Mouse (Mus musculus): Measurements from ENCODE around the gene Mrps7. TPM values are rescaled to one million over a fixed set of nuclear protein-coding genes. Genes with fewer than 3 reads are reported as not detected.

Gene Mrps7
- total RNA-seq, 2 experiments from 2014 or later = 52.8 to 54.1 TPM

DNA sequence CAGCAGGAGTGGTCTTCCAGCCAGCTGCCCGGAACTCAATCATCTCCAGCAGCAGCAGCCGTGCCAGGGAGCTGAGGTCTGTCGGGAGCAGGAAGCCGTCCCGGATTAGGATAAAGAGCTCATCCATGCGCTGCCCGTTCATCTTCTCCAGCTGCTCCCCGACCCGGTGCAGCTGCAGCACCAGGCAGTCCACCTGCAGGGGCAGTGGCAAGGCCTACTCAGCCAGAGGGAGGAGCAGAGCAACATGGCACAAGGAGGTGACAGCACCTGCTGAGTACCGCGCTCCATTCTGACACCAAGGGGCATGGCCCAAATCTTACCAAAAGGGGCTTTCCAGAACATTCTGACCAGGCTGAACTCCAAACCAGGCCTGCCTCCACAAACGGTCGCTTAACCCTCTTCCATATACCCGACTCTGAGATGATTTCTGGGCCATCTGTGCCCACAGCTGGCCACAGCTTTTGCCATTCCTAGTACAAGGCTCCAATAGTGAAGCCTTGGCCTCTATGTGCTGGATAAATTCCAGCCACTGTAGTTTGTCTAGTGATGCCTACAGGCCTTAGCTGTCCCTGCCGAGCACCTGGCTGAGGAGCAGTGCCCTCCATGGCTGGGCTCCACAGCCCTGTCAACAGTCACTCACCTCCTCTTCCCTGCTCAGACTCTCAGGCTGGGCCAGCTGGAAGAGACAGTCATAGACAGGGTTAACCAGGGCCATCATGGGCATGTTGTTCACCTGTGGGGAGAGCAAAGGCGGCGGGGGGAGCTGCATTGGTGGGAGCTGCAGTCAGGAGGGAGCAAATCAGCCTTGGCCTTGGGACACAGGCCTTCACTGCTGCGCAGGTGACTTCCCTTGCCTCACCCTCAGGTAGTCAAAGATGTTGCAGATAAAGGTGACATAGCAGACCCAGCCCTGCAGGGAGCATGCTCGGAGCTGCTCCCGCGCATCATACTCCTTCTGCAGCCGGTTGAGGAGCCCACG lies 5.0 kb downstream of the Mrps7 start:
- DNase-seq (ENCODE audit: low spot score in 2 of 2) = no peak

DNA sequence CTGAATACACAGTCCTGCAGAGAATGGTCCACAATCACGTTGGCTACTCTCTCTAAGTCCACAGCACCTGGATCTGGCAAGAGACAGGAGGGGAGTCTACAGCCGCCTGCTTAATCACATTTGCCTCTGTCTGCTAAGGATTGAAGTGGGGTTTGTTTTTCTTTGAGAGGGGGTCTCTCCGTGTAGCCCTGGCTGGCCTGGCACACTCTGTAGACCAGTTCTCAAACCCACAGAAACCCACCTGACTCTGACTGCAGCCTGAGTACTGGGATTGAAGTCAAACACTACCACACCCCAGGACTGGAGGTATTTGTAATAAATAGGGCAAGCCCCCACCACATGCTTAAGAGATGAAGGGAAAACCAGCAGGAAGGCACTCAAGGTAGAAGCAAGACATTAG lies 5.9 kb downstream of the Mrps7 start:
- no peak for DNase-seq (ENCODE audit: low spot score in 2 of 2)

DNA sequence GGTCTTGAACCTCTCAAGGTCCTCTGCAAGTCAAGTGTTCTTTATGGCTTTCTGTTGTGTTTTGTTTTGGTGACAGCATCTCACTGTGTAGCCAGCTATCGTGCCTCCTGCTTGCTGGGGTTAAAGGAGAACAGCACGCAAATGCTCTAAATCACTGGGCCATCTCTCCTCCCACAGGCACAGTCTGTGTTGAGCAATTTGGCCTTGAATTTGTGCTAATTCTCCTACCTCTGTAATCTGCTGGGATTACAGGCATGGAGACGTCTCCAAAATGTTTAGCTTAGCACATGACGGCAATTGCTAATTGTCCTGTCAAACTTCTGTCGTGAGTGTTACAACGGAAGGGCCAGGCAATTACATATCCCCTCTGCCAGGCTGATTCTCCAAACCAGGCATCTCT lies 7.4 kb downstream of the Mrps7 start:
- no peak for DNase-seq (ENCODE audit: low spot score in 2 of 2)

DNA sequence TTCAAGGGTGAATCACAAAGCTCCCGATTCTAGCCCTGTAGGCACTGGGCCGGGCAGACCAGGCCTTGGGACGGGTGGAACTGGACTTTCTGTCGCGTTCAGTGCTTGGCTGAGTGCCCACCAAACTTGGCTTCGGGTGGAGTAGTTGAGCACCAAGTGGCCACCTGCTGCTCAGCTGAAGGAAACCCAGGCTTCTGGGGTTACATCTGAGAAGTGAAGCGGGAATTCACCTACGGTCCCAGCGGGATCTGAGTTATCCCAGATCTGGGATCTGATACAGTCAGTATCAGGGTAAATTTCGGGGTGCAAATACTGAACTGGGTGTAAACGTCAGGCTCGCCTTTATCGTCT lies 8.3 kb downstream of the Mrps7 start:
- peak; percentile 55 to 61 for DNase-seq (ENCODE audit: low spot score in 2 of 2)

DNA sequence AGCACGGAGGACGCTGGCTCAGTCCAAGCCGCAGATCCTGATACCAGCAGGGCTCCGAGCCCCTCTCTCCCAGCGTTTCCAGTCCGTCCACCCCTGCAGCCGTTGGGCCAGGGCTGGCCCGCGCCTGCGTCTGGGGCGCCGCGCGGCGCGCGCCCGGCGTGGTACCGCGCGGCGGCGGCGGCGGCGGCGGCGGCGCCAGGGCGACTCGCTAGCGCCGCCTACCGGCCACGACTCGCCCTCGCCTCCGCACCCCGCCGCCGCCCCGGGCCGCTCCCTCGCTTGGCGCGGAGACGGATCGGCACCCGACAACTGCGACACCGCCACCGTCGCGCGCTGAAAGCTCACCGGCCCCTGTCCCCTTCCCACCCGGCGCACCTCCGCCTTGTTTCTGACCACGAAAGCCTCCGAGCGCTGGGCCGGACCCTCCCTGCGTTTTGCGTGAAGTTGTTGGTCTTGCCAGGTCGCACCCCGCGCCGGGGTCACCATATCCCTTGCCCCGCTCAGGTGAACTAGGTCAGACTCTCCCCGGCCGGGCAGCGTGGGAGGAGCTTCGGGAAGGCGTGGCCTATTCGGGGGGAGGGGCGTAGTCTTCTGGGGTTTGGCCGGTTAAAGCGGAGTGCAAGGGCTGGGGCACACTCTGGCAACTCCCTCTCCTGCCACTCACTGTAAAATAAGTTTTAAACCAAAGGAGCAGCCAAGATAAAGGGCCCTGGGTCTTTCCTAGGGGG lies 8.8 kb downstream of the Mrps7 start, which contains the start of gene Mif4gd:
Mif4gd (minus strand) TSS at position 560 of the 728 bp plus-strand sequence.
- DNase-seq (ENCODE audit: low spot score in 2 of 2) = peak; percentile 67 to 70

DNA sequence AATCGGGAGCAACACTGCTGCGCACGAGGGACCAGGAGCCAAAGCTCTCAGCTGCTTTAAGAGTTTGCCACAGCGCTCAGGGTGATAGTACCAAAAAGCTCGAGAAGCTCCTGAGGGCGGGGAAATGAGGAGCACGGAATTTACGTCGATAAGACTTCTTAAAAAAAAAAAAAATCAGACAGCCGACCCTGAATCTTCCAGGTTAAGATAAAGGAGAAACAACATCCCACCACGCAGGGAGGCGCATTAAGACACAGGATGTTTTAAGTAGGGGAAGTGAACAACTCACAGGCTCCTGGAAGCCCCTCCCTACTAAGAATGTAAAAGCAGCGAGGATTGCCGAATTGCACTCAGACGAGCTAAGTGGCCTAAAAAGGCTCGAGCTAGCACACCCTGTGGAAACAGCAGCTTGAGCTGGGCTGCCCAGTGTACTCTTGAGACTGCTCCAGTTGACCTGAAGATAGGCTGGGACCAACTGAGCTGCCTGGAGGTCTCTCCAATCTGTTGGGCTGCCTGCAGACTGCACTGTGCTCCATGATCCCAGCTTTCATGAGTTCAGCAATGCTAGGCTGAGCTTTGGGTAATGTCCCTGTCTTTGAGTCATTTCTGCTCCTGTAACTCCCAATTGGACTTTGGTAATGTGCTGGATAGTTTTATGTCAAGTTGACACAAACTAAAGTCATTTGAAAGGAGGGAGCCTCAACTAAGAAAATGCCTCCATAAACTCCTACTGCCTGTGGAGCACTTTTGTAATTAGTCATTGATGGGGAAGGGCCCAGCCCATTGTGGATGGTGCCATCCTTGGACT lies 9.6 kb downstream of the Mrps7 start:
- DNase-seq (ENCODE audit: low spot score in 2 of 2) = no peak

DNA sequence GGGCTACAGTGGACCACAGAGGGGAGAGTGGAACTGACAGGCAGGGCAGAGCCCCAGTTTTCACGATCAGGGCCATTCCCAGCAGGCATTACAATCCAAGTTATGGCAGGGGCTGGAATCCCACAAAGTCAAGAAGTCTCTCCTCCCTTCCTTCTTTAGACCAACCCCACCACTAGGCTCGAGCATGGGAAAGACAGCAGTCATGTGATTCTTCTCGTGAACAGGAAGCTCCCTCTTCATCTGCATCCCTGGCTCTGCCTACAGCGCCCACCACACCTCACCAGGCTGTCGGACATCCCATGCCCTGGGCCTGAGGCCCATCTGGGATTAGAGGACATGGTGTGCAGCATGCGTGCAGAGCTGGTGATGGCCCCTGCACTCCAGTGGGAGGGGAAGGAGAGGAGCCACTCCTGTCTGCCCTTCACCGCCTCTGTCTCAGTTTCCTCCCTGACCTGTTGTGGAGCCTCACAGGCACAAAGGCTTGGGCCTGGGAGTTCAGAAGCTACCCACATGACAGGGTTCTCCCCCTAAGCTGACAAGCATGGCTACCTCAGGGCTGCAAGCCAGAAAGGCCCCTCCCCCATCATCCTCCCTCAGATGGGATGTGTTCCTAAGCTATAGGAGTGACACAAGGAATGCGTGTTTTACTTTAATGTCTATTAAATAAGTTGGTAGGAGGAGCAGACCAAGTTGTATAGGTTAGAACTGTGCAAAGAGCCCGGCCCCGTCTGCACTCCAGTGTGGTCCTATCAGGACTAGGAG lies 10.8 kb downstream of the Mrps7 start:
- DNase-seq (ENCODE audit: low spot score in 2 of 2) = no peak

DNA sequence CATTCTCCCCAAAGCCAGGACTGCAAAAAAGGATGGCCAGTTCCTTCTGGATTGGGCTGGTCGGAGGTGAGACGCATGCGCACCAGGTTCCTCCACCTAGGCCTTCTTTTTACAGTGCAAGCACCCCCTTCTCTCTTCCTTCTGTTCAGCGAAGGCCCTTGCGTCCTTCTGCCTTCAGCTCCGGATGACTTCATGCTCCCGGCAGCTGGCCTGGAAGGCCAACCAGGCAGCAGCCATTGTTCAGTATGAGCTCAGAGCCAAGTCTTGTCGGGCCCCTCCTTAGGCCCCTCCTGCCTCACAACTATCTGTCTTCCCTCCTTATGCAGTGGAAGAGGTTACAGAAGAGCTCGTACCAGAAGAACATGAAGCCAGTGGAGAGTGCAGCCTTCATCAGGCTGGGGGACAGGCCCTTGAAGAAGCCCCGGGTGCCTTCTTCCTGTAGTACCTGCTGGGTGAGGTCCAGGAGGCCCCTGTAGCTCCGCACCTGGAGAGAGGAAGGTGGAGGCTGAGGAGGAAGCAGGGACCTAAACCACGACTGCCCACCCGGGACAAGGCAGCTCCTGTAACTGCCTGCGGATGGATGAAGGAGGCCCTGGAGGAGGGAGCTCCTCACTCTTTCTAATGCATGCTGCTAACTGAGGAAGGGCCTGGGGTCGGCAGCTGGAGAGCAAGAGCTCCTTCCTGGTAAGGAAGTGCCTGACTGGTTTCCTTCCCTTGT lies 11.5 kb downstream of the Mrps7 start:
- DNase-seq (ENCODE audit: low spot score in 2 of 2) = no peak

DNA sequence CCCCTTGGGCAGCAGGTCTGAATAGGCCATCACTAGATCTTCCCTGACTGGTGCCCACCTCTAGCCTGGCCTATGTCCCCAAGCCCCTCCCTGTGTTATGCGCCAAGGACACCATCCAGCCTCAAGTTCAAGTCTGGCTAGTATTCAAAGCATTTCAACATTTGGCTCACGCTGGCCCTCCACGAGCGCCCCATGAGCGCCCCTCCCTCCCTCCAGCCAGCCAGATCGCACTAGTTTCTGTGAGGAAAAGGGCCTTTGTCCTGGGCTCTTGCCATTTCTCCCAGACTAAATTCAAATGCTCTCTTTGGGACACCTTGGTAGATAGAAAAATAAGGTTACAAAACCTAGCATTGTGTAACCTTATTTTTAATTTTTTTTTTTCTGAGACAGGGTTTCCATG lies 12.2 kb downstream of the Mrps7 start:
- no peak for DNase-seq (ENCODE audit: low spot score in 2 of 2)

DNA sequence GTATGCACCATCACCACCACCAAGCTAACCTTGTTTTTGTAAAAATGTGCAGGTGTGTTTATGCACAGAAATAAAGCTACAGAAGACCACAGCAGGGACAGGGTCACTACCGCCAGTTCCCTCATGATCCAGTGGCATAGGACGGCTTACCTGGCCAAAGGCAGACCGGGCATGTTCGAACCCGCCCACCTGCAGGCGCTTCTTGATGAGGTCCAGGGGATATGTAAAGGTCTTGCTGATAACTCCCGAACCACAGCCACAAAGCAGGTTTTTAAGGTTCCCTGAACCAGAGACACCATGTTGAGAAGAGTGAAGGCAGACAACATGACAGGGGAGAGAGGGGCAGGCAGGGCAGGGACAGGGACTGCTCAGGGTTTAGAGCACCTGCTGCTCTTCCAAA lies 12.6 kb downstream of the Mrps7 start:
- no peak for DNase-seq (ENCODE audit: low spot score in 2 of 2)

DNA sequence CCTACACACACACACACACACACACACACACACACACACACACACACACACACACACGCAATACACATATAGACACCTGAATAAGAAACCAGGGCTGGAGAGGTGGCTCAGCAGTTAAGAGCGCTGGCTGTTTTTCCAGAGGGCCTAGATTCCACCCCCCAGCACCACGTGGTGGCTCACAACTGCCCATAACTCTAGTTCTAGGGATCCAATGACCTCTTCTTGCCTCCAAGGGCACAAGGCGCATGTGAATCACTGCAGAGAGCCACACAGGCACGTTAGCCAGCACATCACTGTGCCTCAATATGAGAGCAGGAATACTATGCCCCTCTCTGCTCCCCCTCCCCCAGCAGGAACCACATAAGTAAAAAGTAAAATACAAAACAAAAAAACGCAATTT lies 13.2 kb downstream of the Mrps7 start:
- no peak for DNase-seq (ENCODE audit: low spot score in 2 of 2)

DNA sequence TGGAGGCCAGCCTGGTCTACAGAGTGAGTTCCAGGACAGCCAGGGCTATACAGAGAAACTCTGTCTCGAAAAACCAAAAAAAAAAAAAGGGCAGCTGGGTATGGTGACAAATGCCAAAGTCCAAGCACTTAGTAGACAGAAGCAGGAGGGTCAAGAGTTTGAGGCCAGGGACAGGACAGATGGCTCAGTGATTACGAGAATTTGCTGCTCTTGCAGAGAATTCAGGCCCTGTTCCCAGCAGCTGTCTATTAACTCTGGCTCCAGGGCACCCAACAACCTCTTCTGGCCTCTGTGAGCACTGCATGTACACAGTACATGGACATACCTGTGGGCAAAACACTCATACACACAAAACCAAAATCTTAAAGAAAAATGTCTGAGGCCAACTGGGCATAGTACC lies 14.3 kb downstream of the Mrps7 start:
- no peak for DNase-seq (ENCODE audit: low spot score in 2 of 2)

DNA sequence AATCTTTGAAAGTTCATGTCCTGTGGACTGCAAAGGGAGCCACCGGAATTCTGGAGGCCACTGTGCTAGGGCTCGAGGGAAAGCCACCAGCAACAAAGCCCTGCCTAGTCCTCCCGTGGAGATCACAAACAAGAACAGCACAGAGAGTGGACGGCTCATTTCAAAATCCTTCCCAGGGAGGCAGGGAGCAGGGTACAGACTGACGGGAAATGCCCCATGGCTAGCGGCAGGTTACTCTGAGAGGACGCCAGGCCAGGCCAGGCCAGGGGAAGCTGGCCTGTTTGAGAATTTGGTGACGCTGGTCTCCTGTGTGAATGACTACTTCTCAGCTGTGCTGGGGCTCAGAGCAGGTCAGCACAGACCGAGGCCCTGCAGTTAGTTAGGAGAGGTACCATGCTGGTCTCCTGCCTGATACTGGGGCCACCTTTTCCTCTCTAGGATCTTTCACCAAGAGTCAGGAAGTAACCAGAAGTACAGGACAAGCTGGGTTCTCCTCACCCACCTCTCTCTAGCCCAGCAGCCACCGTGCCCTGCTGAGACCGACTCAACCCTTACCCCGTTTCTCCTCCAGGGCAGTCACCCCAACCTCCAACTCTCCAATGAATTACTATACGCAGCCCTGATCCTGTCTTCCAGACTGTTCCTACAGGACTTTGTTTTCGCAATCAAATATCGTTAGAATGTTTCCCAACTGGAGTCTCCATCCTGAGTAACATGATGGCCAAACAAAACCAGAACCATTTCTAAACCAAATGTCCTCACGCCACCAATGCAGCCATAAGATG lies 15.2 kb downstream of the Mrps7 start:
- no peak for DNase-seq (ENCODE audit: low spot score in 2 of 2)

DNA sequence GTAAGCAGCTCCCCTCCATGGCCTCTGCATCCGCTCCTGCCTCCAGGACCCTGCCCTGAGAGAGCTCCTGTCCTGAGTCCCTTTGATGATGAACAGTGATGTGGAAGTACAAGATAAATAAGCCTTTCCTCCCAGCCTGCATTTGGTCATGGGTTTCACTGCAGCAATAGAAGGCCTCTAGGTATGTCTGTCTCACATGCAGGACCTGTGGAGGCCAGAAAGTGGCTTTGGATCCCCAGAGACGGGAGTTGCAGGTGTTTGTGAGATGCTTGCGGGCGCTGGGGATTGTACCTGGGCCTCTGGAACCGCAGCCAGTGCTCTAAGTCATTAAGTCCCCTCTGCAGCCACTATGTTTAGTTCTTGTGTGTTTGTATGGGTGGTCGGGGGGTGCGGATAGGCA lies 16.2 kb downstream of the Mrps7 start:
- no peak for DNase-seq (ENCODE audit: low spot score in 2 of 2)

DNA sequence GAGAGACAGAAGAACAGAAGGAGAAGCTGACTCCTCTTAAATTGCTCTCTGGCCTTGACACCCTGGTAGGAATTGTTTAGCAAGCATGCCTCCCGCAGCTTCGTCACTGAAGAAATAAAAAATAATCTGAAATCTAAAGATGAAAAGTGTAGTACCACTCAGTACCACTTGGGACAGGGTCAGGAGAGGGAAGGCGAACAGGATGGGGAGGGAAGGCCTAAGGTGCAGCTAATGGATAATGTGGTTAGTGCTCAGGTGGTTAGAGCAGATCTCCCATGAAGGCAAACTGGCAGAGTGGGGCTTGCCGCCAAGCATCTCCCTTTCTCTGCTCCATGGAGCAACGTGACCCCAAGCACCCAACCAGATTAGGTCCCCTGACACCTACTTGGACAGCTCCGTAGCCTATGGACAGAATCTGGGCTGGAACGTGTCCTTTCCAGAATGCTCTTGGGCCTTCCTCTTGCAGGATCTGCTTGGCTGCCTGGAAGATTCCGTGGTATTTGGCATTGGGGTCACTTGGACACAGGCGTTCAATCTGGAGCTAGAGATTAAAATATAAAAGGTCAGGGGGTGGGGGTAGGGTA lies 19.9 kb downstream of the Mrps7 start:
- DNase-seq (ENCODE audit: low spot score in 2 of 2) = no peak

DNA sequence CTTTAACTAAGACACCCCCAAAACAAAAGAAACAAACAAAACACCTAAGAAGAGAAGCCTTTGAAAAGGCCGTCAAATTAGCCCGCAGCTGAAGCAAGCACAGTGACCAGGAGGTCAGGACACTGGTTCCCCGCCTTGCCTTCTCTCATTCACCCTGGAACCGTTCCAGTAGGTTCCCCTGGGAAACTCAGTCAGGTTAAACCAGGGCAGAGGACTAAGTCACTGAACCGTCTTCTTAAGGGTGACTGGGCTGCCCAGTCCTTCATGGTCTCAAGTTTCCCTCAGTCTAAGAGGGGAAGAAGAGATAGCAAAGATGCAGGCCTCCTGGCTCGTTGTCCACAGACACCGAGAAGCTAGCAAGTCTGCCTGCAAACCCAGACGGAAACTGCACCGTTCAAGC lies 22.2 kb downstream of the Mrps7 start:
- no peak for DNase-seq (ENCODE audit: low spot score in 2 of 2)

DNA sequence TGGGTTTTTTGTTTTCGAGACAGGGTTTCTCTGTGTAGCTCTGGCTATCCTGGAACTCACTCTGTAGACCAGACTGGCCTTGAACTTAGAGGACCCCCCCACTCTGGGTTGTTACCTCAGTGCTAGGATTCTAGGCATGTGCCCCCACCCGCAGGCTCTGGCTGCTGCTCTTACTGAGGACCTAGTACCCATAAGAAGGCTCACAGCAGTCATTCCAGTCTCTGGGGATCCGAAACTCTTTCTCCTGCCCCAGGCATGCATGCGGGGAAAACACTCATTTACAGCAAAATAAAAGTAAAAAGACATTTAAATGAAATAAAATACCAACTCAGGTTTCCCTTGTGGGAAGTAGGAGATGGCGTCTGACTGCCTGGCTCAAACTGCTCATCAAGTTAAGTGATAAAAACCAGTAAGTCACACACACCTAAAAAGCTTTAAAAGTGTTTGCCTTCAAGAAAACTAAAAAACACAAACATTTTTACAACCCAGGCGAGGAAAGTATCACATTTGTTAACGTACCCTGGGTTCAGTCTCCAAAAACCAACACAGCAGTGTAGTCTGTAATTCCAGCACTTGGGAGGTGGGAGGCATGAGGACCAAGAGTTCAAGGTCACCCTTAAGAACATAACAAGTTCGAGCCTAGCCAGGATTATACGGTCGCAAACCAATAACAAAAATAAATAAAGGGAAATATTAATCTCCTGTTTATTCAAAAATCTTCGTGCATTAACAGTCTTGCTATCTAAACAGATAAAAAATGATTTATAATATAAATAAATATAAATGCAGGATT lies 23.3 kb downstream of the Mrps7 start:
- DNase-seq (ENCODE audit: low spot score in 2 of 2) = no peak
